Mouse (Mus musculus) hindbrain, embryonic 13.5 days (tissue): Measurements from ENCODE around the gene Map4k3. TPM values are rescaled to one million over a fixed set of nuclear protein-coding genes. Genes with fewer than 3 reads are reported as not detected.

ENCODE experiments used
- ATAC-seq: fragments of 200-750 bp; cut with Nextera tagmentation; 2 replicates; pipeline ENCODE4 v1.8.0; 2017; ENCODE audit warnings: moderate TSS enrichment; ENCODE audit not compliant: low FRiP score
- H3K27ac ChIP-seq: fragments of 300-500 bp; sonication (generic); 2 replicates; pipeline ENCODE4 v1.5.1; 2015; ENCODE audit warnings: inconsistent platforms, mild to moderate bottlenecking, moderate library complexity
- H3K27me3 ChIP-seq: fragments of 300-500 bp; sonication (generic); 2 replicates; pipeline ENCODE4 v1.6.1; 2015; ENCODE audit warnings: mild to moderate bottlenecking, inconsistent platforms
- H3K36me3 ChIP-seq: fragments of 300-500 bp; sonication (generic); 2 replicates; pipeline ENCODE4 v1.6.1; 2015; ENCODE audit warnings: mild to moderate bottlenecking, inconsistent platforms
- H3K4me1 ChIP-seq: fragments of 300-500 bp; sonication (generic); replicated peaks from 2 replicates; pipeline ENCODE4 v1.6.1; 2015; ENCODE audit warnings: inconsistent platforms
- H3K4me2 ChIP-seq: fragments of 300-500 bp; sonication (generic); 2 replicates; pipeline ENCODE4 v1.6.1; 2015; ENCODE audit warnings: inconsistent platforms, mild to moderate bottlenecking, moderate library complexity
- H3K4me3 ChIP-seq: fragments of 300-500 bp; sonication (generic); 2 replicates; pipeline ENCODE4 v1.5.1; 2015; ENCODE audit warnings: mild to moderate bottlenecking, inconsistent platforms
- H3K9ac ChIP-seq: fragments of 300-500 bp; sonication (generic); 2 replicates; pipeline ENCODE4 v1.6.1; 2015; ENCODE audit warnings: mild to moderate bottlenecking, inconsistent platforms
- H3K9me3 ChIP-seq: fragments of 300-500 bp; sonication (generic); 2 replicates; pipeline ENCODE4 v1.6.1; 2016; ENCODE audit warnings: inconsistent platforms
- WGBS: fragments of 180-500 bp; shearing (Covaris S2); methylation state at CpG from one replicate; pipeline ENCODE4 v1.1.7; 2015; 5-methylcytosine and 5-hydroxymethylcytosine counted together
- polyA plus RNA-seq: library from polyadenylated mRNA; unstranded; fragments of >200 nt; fragmentation: Nextera tagmentation; extraction: Ambion mirVana; gene quantifications from 2 replicates; pipeline ENCODE4 v1.2.1, GENCODE M21; 2015

Gene Map4k3
- polyA plus RNA-seq, 1 experiment from 2014 or later, result 24.1 TPM

GRCm38 (mm10) chr17:80644567-80644966 lies 83.7 kb downstream of the Map4k3 start:
- WGBS, result 81% methylated on average over 13 of the region's 13 CpGs
- Histone ChIP-seq H3K4me2 (no peak overlapping the region), H3K9me3 (no peaks in the 10 kb centered on the region), H3K4me1 (no peaks in the 10 kb centered on the region), H3K36me3 (peaks cover 67% of the 10 kb centered on the region), H3K27me3 (no peaks in the 10 kb centered on the region), H3K27ac (no peak overlapping the region), H3K4me3 (no peak overlapping the region), H3K9ac (no peak overlapping the region)
- no peak for ATAC-seq

- H3K9me3 ChIP-seq, result no peaks in the 10 kb centered on the region
- no peaks in the 10 kb centered on the region for H3K27me3 ChIP-seq
- ATAC-seq, result no peak
- WGBS, result 62% methylated on average over 8 of the region's 8 CpGs
- H3K4me2 ChIP-seq, result no peak overlapping the region
- peak overlapping the region; percentile 48 for H3K27ac ChIP-seq
- no peak overlapping the region for H3K9ac ChIP-seq
- peaks cover 38% of the 10 kb centered on the region for H3K36me3 ChIP-seq
- no peak overlapping the region for H3K4me3 ChIP-seq
- H3K4me1 ChIP-seq, result peaks cover 6% of the 10 kb centered on the region
These were observed 90.2 kb downstream of the Map4k3 start for GRCm38 (mm10) chr17:80638121-80638520.

GRCm38 (mm10) chr17:80635794-80636193 lies 92.5 kb downstream of the Map4k3 start:
- Histone ChIP-seq H3K9me3 (no peaks in the 10 kb centered on the region), H3K4me2 (no peak overlapping the region), H3K36me3 (peaks cover 49% of the 10 kb centered on the region), H3K27ac (no peak overlapping the region), H3K27me3 (no peaks in the 10 kb centered on the region), H3K4me1 (peaks cover 6% of the 10 kb centered on the region), H3K9ac (no peak overlapping the region), H3K4me3 (no peak overlapping the region)
- WGBS, result 81% methylated on average over 1 of the region's 1 CpGs
- ATAC-seq, result no peak

GRCm38 (mm10) chr17:80632846-80633245 lies 95.4 kb downstream of the Map4k3 start:
- ATAC-seq, result no peak
- WGBS, result 97% methylated on average over 5 of the region's 5 CpGs
- no peak overlapping the region for H3K4me2 ChIP-seq

GRCm38 (mm10) chr17:80632354-80632753 lies 95.9 kb downstream of the Map4k3 start:
- no peaks in the 10 kb centered on the region for H3K9me3 ChIP-seq
- 97% methylated on average over 4 of the region's 4 CpGs for WGBS
- peaks cover 48% of the 10 kb centered on the region for H3K36me3 ChIP-seq
- no peak overlapping the region for H3K4me3 ChIP-seq
- no peaks in the 10 kb centered on the region for H3K27me3 ChIP-seq
- no peaks in the 10 kb centered on the region for H3K4me1 ChIP-seq
- no peak overlapping the region for H3K9ac ChIP-seq
- no peak overlapping the region for H3K4me2 ChIP-seq
- no peak for ATAC-seq
- H3K27ac ChIP-seq, result no peak overlapping the region

More at GRCm38 (mm10) chr17:80632846-80633245, 95.4 kb downstream of the Map4k3 start:
- no peak overlapping the region for H3K9ac ChIP-seq
- no peaks in the 10 kb centered on the region for H3K27me3 ChIP-seq
- H3K36me3 ChIP-seq, result peaks cover 43% of the 10 kb centered on the region
- H3K27ac ChIP-seq, result no peak overlapping the region
- H3K9me3 ChIP-seq, result no peaks in the 10 kb centered on the region
- H3K4me3 ChIP-seq, result no peak overlapping the region
- H3K4me1 ChIP-seq, result no peaks in the 10 kb centered on the region

- Histone ChIP-seq H3K4me1 (no peaks in the 10 kb centered on the region), H3K4me2 (no peak overlapping the region), H3K4me3 (no peak overlapping the region), H3K9me3 (no peaks in the 10 kb centered on the region), H3K27ac (no peak overlapping the region), H3K27me3 (no peaks in the 10 kb centered on the region), H3K9ac (no peak overlapping the region), H3K36me3 (peaks cover 51% of the 10 kb centered on the region)
- ATAC-seq, result no peak
- WGBS, result 95% methylated on average over 3 of the region's 3 CpGs
These were observed 97.3 kb downstream of the Map4k3 start for GRCm38 (mm10) chr17:80631028-80631427.

- H3K4me1 ChIP-seq, result no peaks in the 10 kb centered on the region
- no peak overlapping the region for H3K27ac ChIP-seq
- no peak overlapping the region for H3K4me2 ChIP-seq
- H3K36me3 ChIP-seq, result 0 out of 2 replicates have a peak, but pooled peaks cover 14% of the 10 kb centered on the region
- ATAC-seq, result no peak
- no peaks in the 10 kb centered on the region for H3K9me3 ChIP-seq
- H3K27me3 ChIP-seq, result no peaks in the 10 kb centered on the region
- H3K9ac ChIP-seq, result no peak overlapping the region
- no peak overlapping the region for H3K4me3 ChIP-seq
These were observed 103.3 kb downstream of the Map4k3 start for GRCm38 (mm10) chr17:80624979-80625378.

GRCm38 (mm10) chr17:80621691-80622090 lies 106.6 kb downstream of the Map4k3 start:
- Histone ChIP-seq H3K4me3 (no peak overlapping the region), H3K27ac (no peak overlapping the region), H3K9ac (no peak overlapping the region), H3K27me3 (no peaks in the 10 kb centered on the region), H3K4me2 (no peak overlapping the region), H3K4me1 (peaks cover 10% of the 10 kb centered on the region), H3K9me3 (no peaks in the 10 kb centered on the region), H3K36me3 (peaks cover 25% of the 10 kb centered on the region)
- WGBS, result 90% methylated on average over 4 of the region's 4 CpGs
- no peak for ATAC-seq

GRCm38 (mm10) chr17:80620786-80621423 lies 107.4 kb downstream of the Map4k3 start:
- no peak overlapping the region for H3K4me2 ChIP-seq
- peaks cover 26% of the 10 kb centered on the region for H3K36me3 ChIP-seq
- WGBS, result 61% methylated on average over 5 of the region's 5 CpGs
- H3K4me1 ChIP-seq, result peaks cover 10% of the 10 kb centered on the region
- H3K4me3 ChIP-seq, result no peak overlapping the region
- H3K9ac ChIP-seq, result no peak overlapping the region
- H3K9me3 ChIP-seq, result no peaks in the 10 kb centered on the region
- no peak overlapping the region for H3K27ac ChIP-seq
- peak; percentile 49; the same call in 1 of the 2 replicates for ATAC-seq
- H3K27me3 ChIP-seq, result no peaks in the 10 kb centered on the region

GRCm38 (mm10) chr17:80619556-80619955 lies 108.7 kb downstream of the Map4k3 start:
- WGBS, result 78% methylated on average over 13 of the region's 13 CpGs
- Histone ChIP-seq H3K4me3 (no peak overlapping the region), H3K4me1 (peaks cover 10% of the 10 kb centered on the region), H3K36me3 (peaks cover 40% of the 10 kb centered on the region), H3K27me3 (no peaks in the 10 kb centered on the region), H3K9me3 (no peaks in the 10 kb centered on the region), H3K9ac (no peak overlapping the region), H3K4me2 (no peak overlapping the region), H3K27ac (no peak overlapping the region)
- ATAC-seq, result no peak

- no peak overlapping the region; the same call in 1 of the 2 replicates for H3K9ac ChIP-seq
- no peak overlapping the region for H3K4me2 ChIP-seq
- no peak for ATAC-seq
- H3K4me1 ChIP-seq, result peaks cover 10% of the 10 kb centered on the region
- WGBS, result 72% methylated on average over 5 of the region's 5 CpGs
- H3K9me3 ChIP-seq, result no peaks in the 10 kb centered on the region
- H3K27ac ChIP-seq, result no peak overlapping the region
- no peak overlapping the region for H3K4me3 ChIP-seq
- H3K27me3 ChIP-seq, result no peaks in the 10 kb centered on the region
- peaks cover 43% of the 10 kb centered on the region for H3K36me3 ChIP-seq
These were observed 109.4 kb downstream of the Map4k3 start for GRCm38 (mm10) chr17:80618890-80619289.

GRCm38 (mm10) chr17:80603806-80604205 lies 124.5 kb downstream of the Map4k3 start:
- H3K9me3 ChIP-seq, result 0 out of 2 replicates have a peak, but pooled peaks cover 6% of the 10 kb centered on the region
- WGBS, result 94% methylated on average over 6 of the region's 6 CpGs
- H3K4me2 ChIP-seq, result no peak overlapping the region
- H3K9ac ChIP-seq, result no peak overlapping the region
- no peak overlapping the region for H3K4me3 ChIP-seq
- H3K27ac ChIP-seq, result no peak overlapping the region
- no peak for ATAC-seq
- no peaks in the 10 kb centered on the region for H3K27me3 ChIP-seq
- H3K36me3 ChIP-seq, result peaks cover 89% of the 10 kb centered on the region
- H3K4me1 ChIP-seq, result no peaks in the 10 kb centered on the region

- Histone ChIP-seq H3K4me2 (no peak overlapping the region), H3K27ac (no peak overlapping the region), H3K9ac (no peak overlapping the region), H3K27me3 (no peaks in the 10 kb centered on the region), H3K36me3 (peaks cover 86% of the 10 kb centered on the region), H3K9me3 (0 out of 2 replicates have a peak, but pooled peaks cover 4% of the 10 kb centered on the region), H3K4me3 (no peak overlapping the region), H3K4me1 (no peaks in the 10 kb centered on the region)
- 93% methylated on average over 19 of the region's 19 CpGs for WGBS
- no peak for ATAC-seq
These were observed 125.1 kb downstream of the Map4k3 start for GRCm38 (mm10) chr17:80603079-80603625.
